Mouse (Mus musculus): ENCODE results near the gene Gsx1. TPM values are rescaled to one million over a fixed set of nuclear protein-coding genes. Genes with fewer than 3 reads are reported as not detected.

The Gsx1 gene
- polyA plus RNA-seq, 1 experiment from 2014 or later: not detected

DNA sequence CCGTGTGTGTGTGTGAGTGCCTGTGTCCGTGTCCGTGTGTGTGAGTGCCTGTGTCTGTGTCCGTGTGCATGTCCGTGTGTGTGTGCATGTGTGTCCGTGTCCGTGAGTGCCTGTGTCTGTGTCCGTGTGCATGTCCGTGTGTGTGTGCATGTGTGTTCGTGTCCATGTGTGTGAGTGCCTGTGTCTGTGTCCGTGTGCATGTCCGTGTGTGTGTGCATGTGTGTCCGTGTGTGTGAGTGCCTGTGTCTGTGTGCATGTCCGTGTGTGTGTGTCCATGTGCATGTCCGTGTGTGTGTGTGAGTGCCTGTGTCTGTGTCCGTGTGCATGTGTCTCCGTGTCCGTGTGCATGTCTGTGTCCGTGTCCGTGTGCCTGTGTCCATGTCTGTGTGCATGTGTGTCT, 19.4 kb downstream of the Gsx1 start:
- no peaks in the 10 kb centered on the region for H3K27me3 ChIP-seq
- WGBS (ENCODE audit: insufficient replicate concordance): 80% methylated on average over 20 of the region's 20 CpGs
- H3K9ac ChIP-seq: no peak overlapping the region
- no peaks in the 10 kb centered on the region for H3K4me1 ChIP-seq (replicated peaks)
- H3K36me3 ChIP-seq: no peaks in the 10 kb centered on the region
- no peak for DNase-seq
- H3K9me3 ChIP-seq (replicated peaks): no peaks in the 10 kb centered on the region
- H3K4me2 ChIP-seq: no peak overlapping the region
- ATAC-seq (ENCODE audit: low read depth): no peak
- no peak overlapping the region for H3K27ac ChIP-seq
- H3K4me3 ChIP-seq (replicated peaks): no peak overlapping the region

DNA sequence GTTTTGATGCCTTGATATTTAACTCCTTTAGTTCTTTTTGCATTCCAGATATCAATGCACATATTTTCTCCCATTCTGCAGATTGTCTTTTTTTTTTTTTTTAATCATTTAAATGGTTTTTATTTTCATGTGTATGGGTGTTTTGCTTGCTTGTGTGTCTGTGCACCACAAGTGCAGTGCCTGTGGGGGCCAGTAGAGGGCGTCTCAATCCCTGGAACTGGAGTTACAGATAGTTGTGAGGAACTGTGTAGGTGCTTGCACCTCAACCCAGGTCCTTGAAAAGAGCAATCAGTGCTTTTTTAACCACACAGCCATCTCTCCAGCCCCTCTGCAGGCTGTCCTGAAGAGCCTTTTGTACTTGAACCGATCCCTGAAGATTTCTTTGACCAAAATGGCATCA, 20.0 kb downstream of the Gsx1 start:
- 46% methylated on average over 2 of the region's 2 CpGs for WGBS (ENCODE audit: insufficient replicate concordance)

DNA sequence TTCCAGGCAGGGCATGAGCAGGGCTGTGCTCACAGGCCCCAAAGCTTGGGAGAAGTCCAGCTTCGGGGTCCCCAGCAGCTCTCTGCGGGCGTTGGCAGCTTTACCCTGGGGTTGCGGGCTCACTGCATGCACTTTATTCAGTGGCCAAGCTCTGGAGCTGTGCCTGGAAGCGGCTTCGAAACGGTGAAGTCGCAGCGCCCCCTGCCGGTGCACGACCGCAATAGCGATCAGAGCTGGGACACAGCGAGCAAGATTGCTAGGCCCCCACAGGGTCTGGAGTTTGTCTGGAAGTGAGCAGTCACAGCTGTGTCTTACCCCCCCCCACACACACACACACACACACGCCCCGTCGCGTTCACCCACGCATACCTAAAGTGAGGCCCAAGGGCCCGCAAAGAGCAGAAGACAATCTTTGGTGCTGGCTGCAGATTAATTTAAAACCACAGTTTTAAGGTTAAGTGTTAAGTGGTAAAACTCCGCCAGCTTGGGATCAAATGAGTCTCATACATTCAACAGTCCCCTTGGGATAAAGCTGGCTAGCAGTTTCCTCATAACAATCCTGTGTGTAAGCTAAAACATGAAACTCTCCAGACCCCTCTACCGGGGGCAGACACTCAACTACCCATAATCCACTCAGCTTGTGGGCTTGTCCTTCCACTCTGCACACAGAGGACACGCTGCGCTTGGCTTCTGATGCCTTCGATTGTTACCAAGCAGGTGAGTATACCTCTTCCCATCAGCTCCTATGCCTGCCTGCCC, 39.0 kb downstream of the Gsx1 start:
- DNase-seq: peak; percentile 20

More for the DNA sequence above, 20.0 kb downstream of the Gsx1 start:
- no peak overlapping the region for H3K27ac ChIP-seq
- H3K4me3 ChIP-seq (replicated peaks): no peak overlapping the region
- no peaks in the 10 kb centered on the region for H3K4me1 ChIP-seq (replicated peaks)
- no peaks in the 10 kb centered on the region for H3K36me3 ChIP-seq
- H3K4me2 ChIP-seq: no peak overlapping the region
- no peaks in the 10 kb centered on the region for H3K9me3 ChIP-seq (replicated peaks)
- no peak overlapping the region for H3K9ac ChIP-seq
- DNase-seq: no peak
- no peak for ATAC-seq (ENCODE audit: low read depth)
- peaks cover 1% of the 10 kb centered on the region; the same call in 1 of the 2 replicates for H3K27me3 ChIP-seq

DNA sequence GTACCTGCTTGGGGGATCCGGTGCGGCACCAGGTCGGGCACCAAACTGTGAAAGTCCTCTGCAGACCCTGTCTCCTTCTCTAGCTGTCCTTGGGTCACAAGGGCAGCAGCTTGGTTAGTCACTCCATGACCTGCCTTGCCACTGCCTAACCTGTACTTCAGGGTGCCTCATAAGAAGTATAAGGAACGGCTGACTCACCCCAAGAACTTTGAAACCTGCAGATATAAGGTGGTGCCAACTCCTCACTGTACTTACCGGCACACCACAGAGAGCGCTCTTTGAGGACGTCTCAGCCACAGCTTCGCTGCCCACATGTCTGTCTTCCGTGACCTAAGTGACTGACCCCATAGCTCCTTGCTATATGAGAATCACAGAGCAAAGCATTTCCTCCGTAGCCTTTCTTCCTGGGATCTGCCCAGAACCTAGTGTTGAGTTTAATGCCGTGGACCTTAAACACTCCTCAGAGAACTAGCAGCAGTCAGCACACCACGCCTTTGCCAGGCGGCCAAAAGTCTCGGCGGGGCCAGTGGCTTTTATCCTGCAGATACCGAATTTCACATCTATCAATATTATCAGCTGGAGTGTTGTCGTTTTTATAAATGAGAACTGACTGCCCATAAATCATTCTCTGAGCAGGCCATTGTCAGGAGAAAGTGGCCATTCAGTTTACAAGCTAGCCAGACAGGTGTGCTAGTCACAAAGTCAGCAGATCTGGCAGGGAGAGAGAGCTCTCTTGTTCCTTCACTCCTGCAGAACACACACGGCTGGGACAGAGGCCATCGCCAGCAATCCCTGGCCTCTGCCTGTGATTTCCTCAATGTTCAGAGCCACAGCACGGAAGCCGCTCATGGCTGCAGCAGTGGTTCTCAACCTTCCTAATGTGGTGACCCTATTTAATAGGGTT, 47.2 kb downstream of the Gsx1 start:
- Histone ChIP-seq H3K36me3 (no peaks in the 10 kb centered on the region), H3K27ac (no peak overlapping the region), H3K4me3 (replicated peaks) (no peak overlapping the region), H3K9me3 (replicated peaks) (no peaks in the 10 kb centered on the region), H3K4me1 (replicated peaks) (no peaks in the 10 kb centered on the region), H3K27me3 (no peaks in the 10 kb centered on the region), H3K9ac (no peak overlapping the region), H3K4me2 (no peak overlapping the region)
- no peak for ATAC-seq (ENCODE audit: low read depth)
- DNase-seq: no peak
- 63% methylated on average over 21 of the region's 21 CpGs for WGBS (ENCODE audit: insufficient replicate concordance)

More for the DNA sequence above, 39.0 kb downstream of the Gsx1 start:
- Histone ChIP-seq H3K9ac (no peak overlapping the region), H3K36me3 (no peaks in the 10 kb centered on the region), H3K27ac (no peak overlapping the region), H3K9me3 (replicated peaks) (no peaks in the 10 kb centered on the region), H3K4me2 (no peak overlapping the region), H3K4me3 (replicated peaks) (no peak overlapping the region), H3K27me3 (peaks cover 48% of the 10 kb centered on the region), H3K4me1 (replicated peaks) (no peaks in the 10 kb centered on the region)
- WGBS (ENCODE audit: insufficient replicate concordance): 15% methylated on average over 25 of the region's 25 CpGs
- ATAC-seq (ENCODE audit: low read depth): peak; percentile 39; the same call in 1 of the 2 replicates

Other genes with a start within 250 kb of the Gsx1 start
- 77.0 and 84.6 TPM in 2 replicates for gene Gtf3a, start 240.0 kb upstream of the Gsx1 start, polyA plus RNA-seq (2015; fragmentation: Nextera tagmentation; extraction: Ambion mirVana)
- gene Mtif3, start 224.9 kb upstream of the Gsx1 start, polyA plus RNA-seq (2015; fragmentation: Nextera tagmentation; extraction: Ambion mirVana): 14.7 and 15.3 TPM in 2 replicates
- gene Lnx2, start 112.1 kb upstream of the Gsx1 start, polyA plus RNA-seq (2015; fragmentation: Nextera tagmentation; extraction: Ambion mirVana): 3.3 and 5.2 TPM in 2 replicates
- gene Polr1d, start 111.6 kb upstream of the Gsx1 start, polyA plus RNA-seq (2015; fragmentation: Nextera tagmentation; extraction: Ambion mirVana): 110 and 112 TPM in 2 replicates
- 0.16 TPM in 1 of 2 replicates, not detected in the other for gene Pdx1, start 81.3 kb downstream of the Gsx1 start, polyA plus RNA-seq (2015; fragmentation: Nextera tagmentation; extraction: Ambion mirVana)
- gene Cdx2, start 118.6 kb downstream of the Gsx1 start, polyA plus RNA-seq (2015; fragmentation: Nextera tagmentation; extraction: Ambion mirVana): not detected in 2 replicates
- 0.30 and 0.48 TPM in 2 replicates for gene Urad, start 133.7 kb downstream of the Gsx1 start, polyA plus RNA-seq (2015; fragmentation: Nextera tagmentation; extraction: Ambion mirVana)
- 1.6 and 1.8 TPM in 2 replicates for gene Flt3, start 211.8 kb downstream of the Gsx1 start, polyA plus RNA-seq (2015; fragmentation: Nextera tagmentation; extraction: Ambion mirVana)
- 39.0 and 39.3 TPM in 2 replicates for gene Pan3, start 241.5 kb downstream of the Gsx1 start, polyA plus RNA-seq (2015; fragmentation: Nextera tagmentation; extraction: Ambion mirVana)

Measured in liver, embryonic 13.5 days (tissue).